Mouse (Mus musculus): Measurements from ENCODE around the gene Sdcbp2. TPM values are rescaled to one million over a fixed set of nuclear protein-coding genes. Genes with fewer than 3 reads are reported as not detected.

The Sdcbp2 gene
- polyA plus RNA-seq, 1 experiment from 2014 or later: 0.34 TPM

DNA sequence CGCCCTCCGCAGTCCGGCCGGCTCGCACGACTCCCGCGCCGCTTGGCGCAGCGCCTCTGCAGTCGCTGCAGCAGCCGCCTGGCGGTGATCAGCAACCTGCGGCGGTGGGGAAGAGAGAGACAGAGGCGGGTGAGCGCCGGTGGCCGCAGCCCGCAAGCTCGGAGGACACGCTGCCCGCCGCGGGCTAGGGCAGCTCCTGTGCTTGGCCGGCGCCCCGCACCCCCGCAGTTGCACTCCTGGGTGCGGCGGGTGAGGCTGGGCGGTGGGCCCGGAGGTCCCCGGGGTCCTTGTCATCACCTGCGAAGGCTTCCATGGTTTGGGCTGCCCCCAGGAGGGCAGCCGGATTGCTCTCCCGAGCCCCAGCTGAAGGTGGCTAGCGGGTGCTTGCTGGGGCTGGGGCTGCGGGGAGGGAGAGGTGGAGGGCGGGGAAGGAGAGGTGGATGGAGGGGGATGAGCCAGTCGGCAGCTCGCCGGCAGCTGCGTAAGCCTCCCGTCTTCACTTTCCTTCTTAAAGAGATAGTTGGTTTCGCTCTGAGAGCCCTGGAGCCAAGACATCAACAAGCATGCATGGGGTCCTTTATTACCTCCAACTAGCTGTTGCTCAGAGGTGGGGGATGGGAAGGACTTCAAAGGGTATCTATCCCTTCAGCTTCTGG, 59.9 kb downstream of the Sdcbp2 start, which contains the start of gene Snph:
Gene Snph (minus strand): TSS at position 435 of the 656 bp plus-strand sequence.
- Histone ChIP-seq H3K9ac (replicated peaks) (peak within 1 kb of the TSS; percentile 70), H3K4me3 (replicated peaks) (peak within 1 kb of the TSS; percentile 66), H3K9me3 (no peaks in the 10 kb centered on the region), H3K4me2 (peak within 1 kb of the TSS; percentile 99), H3K4me1 (replicated peaks) (peaks cover 4% of the 10 kb centered on the region; the same call in 1 of the 2 replicates), H3K36me3 (no peaks in the 10 kb centered on the region), H3K27me3 (peaks cover 49% of the 10 kb centered on the region), H3K27ac (no peak within 1 kb of the TSS)
- WGBS: under 1% methylated on average over 47 of the region's 47 CpGs
- ATAC-seq (ENCODE audit: insufficient number of reproducible peaks, insufficient read depth, low FRiP score, low TSS enrichment, low read depth): peak; percentile 66

DNA sequence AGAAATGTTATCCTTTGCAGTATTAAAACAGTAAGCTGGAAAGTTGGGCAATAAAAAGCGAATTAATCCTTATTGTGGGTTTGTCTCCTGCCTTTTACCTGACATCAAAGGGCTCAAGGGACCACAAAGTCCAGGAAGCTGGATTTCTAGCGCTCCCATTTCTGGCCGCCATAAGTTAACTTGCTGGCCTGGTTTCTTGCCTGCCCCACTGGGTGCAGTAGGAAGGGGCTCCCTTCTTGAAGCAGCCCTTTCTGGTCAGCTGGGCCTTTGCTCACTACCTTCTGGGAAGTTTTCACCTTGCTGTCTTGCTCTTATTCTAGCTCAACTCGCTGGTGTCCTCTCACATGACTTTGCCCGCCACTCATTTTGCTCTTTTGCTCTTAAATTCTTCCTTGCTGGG, 60.6 kb downstream of the Sdcbp2 start:
- no peak overlapping the region for H3K27ac ChIP-seq
- peak overlapping the region; percentile 99; the same call in 1 of the 2 replicates for H3K4me2 ChIP-seq
- H3K27me3 ChIP-seq: peaks cover 49% of the 10 kb centered on the region
- no peak overlapping the region for H3K9ac ChIP-seq (replicated peaks)
- ATAC-seq (ENCODE audit: insufficient number of reproducible peaks, insufficient read depth, low FRiP score, low TSS enrichment, low read depth): no peak
- 22% methylated on average over 5 of the region's 5 CpGs for WGBS
- no peaks in the 10 kb centered on the region for H3K36me3 ChIP-seq
- no peak overlapping the region for H3K4me3 ChIP-seq (replicated peaks)
- H3K4me1 ChIP-seq (replicated peaks): peaks cover 4% of the 10 kb centered on the region; the same call in 1 of the 2 replicates
- no peaks in the 10 kb centered on the region for H3K9me3 ChIP-seq

DNA sequence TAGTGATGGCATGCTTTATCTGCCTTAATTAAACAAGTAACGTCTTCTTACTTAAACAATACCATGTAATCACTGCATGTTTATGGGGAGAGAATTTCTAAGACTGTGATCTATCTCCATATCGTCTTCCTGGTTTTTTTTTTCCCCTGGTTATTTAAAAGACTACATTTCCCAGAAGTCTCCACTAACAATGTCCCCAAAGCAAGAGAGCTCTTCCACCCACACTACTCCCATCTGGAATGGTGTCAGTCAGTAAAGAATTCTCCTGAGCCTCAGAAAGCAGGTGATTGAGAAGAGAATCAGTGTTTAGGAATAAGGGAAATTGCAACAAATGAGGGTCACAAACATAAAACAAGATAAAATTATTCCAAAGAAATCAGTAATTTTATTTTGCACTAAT, 62.5 kb downstream of the Sdcbp2 start:
- Histone ChIP-seq H3K27me3 (peaks cover 43% of the 10 kb centered on the region), H3K9me3 (no peaks in the 10 kb centered on the region), H3K4me1 (replicated peaks) (peaks cover 4% of the 10 kb centered on the region; the same call in 1 of the 2 replicates), H3K36me3 (no peaks in the 10 kb centered on the region), H3K4me2 (no peak overlapping the region), H3K9ac (replicated peaks) (no peak overlapping the region), H3K4me3 (replicated peaks) (no peak overlapping the region), H3K27ac (no peak overlapping the region)
- no peak for ATAC-seq (ENCODE audit: insufficient number of reproducible peaks, insufficient read depth, low FRiP score, low TSS enrichment, low read depth)
- 43% methylated on average over 2 of the region's 2 CpGs for WGBS

DNA sequence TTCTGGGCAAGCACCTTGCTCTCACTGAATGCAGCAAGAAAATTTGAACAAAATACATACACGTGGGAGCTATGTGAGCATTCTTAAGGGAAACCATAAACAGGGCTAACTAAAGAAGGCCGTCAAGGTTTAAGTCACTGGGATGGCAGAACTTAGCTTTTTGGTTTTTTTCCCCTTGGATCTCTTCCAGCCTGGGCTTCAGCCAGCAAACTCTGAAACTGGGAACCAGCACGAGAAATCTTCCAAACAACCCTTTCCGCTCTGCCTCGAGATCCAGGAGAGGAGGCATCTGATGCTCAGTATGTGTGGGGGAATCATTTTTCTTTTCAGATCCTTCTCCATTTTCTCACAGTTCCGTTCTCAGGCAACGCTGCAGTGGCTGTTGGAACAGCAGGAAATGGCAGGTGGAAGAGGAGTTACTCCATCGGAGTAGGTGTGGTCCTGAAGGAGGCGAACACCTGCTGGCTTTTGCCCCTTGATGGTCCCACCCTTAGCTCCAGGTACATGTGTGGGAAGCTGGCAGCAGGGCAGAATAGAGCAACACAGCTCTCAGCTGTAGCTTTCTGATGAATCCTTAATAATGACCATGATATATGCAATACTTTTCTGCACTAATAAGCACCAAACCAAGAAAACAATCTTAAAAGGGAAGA, 63.1 kb downstream of the Sdcbp2 start:
- ATAC-seq (ENCODE audit: insufficient number of reproducible peaks, insufficient read depth, low FRiP score, low TSS enrichment, low read depth): no peak
- Histone ChIP-seq H3K9me3 (no peaks in the 10 kb centered on the region), H3K4me2 (no peak overlapping the region), H3K4me3 (replicated peaks) (no peak overlapping the region), H3K27me3 (peaks cover 39% of the 10 kb centered on the region), H3K27ac (no peak overlapping the region), H3K36me3 (no peaks in the 10 kb centered on the region), H3K4me1 (replicated peaks) (peaks cover 4% of the 10 kb centered on the region; the same call in 1 of the 2 replicates), H3K9ac (replicated peaks) (no peak overlapping the region)
- WGBS: 66% methylated on average over 9 of the region's 9 CpGs

DNA sequence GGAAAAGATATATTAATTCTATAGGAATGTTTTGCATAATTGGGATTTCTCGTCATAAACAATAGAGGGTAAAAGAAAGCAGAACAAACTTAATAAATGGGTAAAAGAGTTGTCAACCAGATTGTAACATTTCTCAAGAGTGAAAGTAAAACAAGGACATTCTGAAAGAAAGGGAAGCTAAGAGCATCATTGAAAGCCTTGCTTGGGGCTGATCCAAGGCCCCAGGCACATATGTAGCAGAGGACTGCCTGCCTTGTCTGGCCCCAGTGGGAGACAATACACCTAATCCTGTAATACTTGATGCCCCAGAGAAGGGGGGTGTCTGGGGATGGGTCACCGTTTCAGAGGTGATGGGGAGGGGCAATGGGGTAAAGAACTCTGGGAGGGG, 63.6 kb downstream of the Sdcbp2 start:
- ATAC-seq (ENCODE audit: insufficient number of reproducible peaks, insufficient read depth, low FRiP score, low TSS enrichment, low read depth): no peak
- H3K27me3 ChIP-seq: peaks cover 34% of the 10 kb centered on the region
- no peaks in the 10 kb centered on the region for H3K9me3 ChIP-seq
- no peaks in the 10 kb centered on the region for H3K36me3 ChIP-seq
- no peak overlapping the region for H3K27ac ChIP-seq
- H3K9ac ChIP-seq (replicated peaks): no peak overlapping the region
- WGBS: 77% methylated on average over 2 of the region's 2 CpGs
- no peak overlapping the region for H3K4me2 ChIP-seq
- peaks cover 4% of the 10 kb centered on the region; the same call in 1 of the 2 replicates for H3K4me1 ChIP-seq (replicated peaks)
- H3K4me3 ChIP-seq (replicated peaks): no peak overlapping the region

Other genes with a start within 250 kb of the Sdcbp2 start
- not detected in 2 replicates for gene 4921509C19Rik, start 96.5 kb upstream of the Sdcbp2 start, polyA plus RNA-seq (2016; fragmentation: Nextera tagmentation; extraction: Ambion mirVana)
- gene Nsfl1c, start 78.4 kb upstream of the Sdcbp2 start, polyA plus RNA-seq (2016; fragmentation: Nextera tagmentation; extraction: Ambion mirVana): 279 and 285 TPM in 2 replicates
- gene Fkbp1a, start 30.1 kb upstream of the Sdcbp2 start, polyA plus RNA-seq (2016; fragmentation: Nextera tagmentation; extraction: Ambion mirVana): 420 and 428 TPM in 2 replicates
- gene Snph, start 60.0 kb downstream of the Sdcbp2 start, polyA plus RNA-seq (2016; fragmentation: Nextera tagmentation; extraction: Ambion mirVana): 0.29 and 0.44 TPM in 2 replicates
- gene Rad21l, start 95.9 kb downstream of the Sdcbp2 start, polyA plus RNA-seq (2016; fragmentation: Nextera tagmentation; extraction: Ambion mirVana): not detected in 2 replicates
- 2.2 and 3.1 TPM in 2 replicates for gene Tmem74b, start 129.4 kb downstream of the Sdcbp2 start, polyA plus RNA-seq (2016; fragmentation: Nextera tagmentation; extraction: Ambion mirVana)
- gene Psmf1, start 171.6 kb downstream of the Sdcbp2 start, polyA plus RNA-seq (2016; fragmentation: Nextera tagmentation; extraction: Ambion mirVana): 47.2 and 50.1 TPM in 2 replicates